Mouse (Mus musculus) hindbrain, embryonic 10.5 days (tissue): ENCODE measurements at regions not wholly inside any gene's neighbourhood (a gene's known extent, or its start where the extent isn't known, plus 50 kb on each side); places are given as distances from the start of the nearest gene placed in this dataset.

Experiments
- DNase-seq: peaks from one replicate; pipeline ENCODE4 v3.0.0-alpha.2; 2017; ENCODE audit warnings: low spot score
- H3K27ac ChIP-seq: fragments of 300-500 bp; sonication (generic); 2 replicates; pipeline ENCODE4 v1.5.1; 2016; ENCODE audit warnings: mild to moderate bottlenecking, moderate library complexity
- H3K27me3 ChIP-seq: fragments of 300-500 bp; sonication (generic); 2 replicates; pipeline ENCODE4 v1.6.1; 2016; ENCODE audit warnings: mild to moderate bottlenecking; ENCODE audit not compliant: poor library complexity, insufficient read depth, severe bottlenecking
- H3K36me3 ChIP-seq: fragments of 300-500 bp; sonication (generic); 2 replicates; pipeline ENCODE4 v1.6.1; 2016; ENCODE audit warnings: mild to moderate bottlenecking, moderate library complexity
- H3K4me1 ChIP-seq: fragments of 300-500 bp; sonication (generic); replicated peaks from 2 replicates; pipeline ENCODE4 v1.6.1; 2016; ENCODE audit warnings: mild to moderate bottlenecking
- H3K4me3 ChIP-seq: fragments of 300-500 bp; sonication (generic); 2 replicates; pipeline ENCODE4 v1.5.1; 2016; ENCODE audit warnings: mild to moderate bottlenecking, moderate library complexity
- H3K9me3 ChIP-seq: fragments of 300-500 bp; sonication (generic); 2 replicates; pipeline ENCODE4 v1.6.1; 2016; ENCODE audit warnings: mild to moderate bottlenecking, moderate library complexity
- WGBS: fragments of 180-500 bp; shearing (Covaris S2); methylation state at CpG from one replicate; pipeline ENCODE4 v1.1.7; 2016; 5-methylcytosine and 5-hydroxymethylcytosine counted together

GRCm38 (mm10) chr2:117399487-117399886 is 56.7 kb upstream of the Rasgrp1 start:
- 74% methylated on average over 2 of the region's 2 CpGs for WGBS
- no peaks in the 10 kb centered on the region for H3K27me3 ChIP-seq
- H3K4me3 ChIP-seq, result no peak overlapping the region
- no peaks in the 10 kb centered on the region for H3K9me3 ChIP-seq
- DNase-seq, result no peak
- H3K36me3 ChIP-seq, result no peaks in the 10 kb centered on the region
- no peaks in the 10 kb centered on the region for H3K4me1 ChIP-seq
- H3K27ac ChIP-seq, result no peak overlapping the region

DNA sequence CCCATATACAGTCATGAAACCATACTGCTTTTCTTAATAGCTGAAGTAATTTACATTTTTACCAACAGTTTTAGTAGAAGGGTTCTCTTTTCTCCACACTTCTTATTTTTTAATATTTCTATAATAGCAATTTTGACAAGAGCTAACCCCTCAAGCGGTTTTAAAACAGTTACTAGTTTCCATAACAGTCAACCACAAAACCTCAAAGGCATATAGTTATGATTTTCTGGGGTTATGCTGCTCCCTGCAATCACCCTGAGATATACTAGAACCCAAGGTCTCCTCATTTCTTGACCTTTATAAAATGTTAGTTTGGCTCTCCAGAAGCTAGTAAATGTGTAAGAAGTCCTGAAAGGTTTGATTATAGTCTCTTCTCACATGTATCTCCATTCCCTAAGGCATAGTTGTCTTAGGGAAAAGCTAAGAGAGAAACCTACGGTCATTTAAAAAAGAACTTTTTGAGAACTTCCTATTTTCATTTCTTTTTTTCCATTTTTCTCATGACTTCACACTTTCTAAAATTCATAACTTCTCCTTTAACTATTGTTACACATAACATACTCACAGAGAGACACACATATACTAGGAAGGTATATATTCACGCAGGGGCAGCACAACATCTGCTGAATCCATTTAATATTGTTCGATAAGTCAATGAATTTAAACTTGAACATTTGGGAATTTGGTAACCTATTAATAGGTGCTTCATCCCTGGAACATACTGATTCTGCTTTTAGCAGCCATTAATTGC is 60.8 kb upstream of the Rasgrp1 start:
- Histone ChIP-seq H3K4me1 (peaks cover 8% of the 10 kb centered on the region; the same call in 1 of the 2 replicates), H3K36me3 (no peaks in the 10 kb centered on the region), H3K27ac (no peak overlapping the region), H3K9me3 (no peaks in the 10 kb centered on the region), H3K27me3 (no peaks in the 10 kb centered on the region), H3K4me3 (no peak overlapping the region)
- WGBS, result 91% methylated on average over 4 of the region's 4 CpGs
- DNase-seq, result no peak

GRCm38 (mm10) chr2:117405453-117405852 is 62.7 kb upstream of the Rasgrp1 start:
- peak overlapping the region; percentile 35 for H3K27ac ChIP-seq

DNA sequence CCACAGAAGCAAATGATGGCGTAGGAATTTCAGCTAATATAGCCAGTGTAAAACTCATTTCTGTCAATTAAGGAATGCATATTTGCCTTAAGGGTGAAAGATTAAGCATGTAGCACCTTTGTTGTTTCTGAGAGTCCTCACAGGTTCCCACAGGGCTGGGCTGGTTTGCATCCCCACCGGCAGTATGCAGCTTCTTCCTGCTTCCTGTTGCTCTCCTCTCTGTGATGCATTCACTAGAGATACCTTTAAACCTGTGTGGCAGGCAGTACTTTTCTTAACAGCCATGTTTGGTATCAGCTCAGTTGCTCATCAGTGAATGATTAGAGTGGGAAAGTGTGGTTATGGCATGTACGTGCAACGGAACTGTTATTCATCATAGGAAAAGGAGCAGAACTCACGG is 65.4 kb upstream of the Rasgrp1 start:
- H3K36me3 ChIP-seq, result no peaks in the 10 kb centered on the region
- no peak overlapping the region for H3K27ac ChIP-seq
- H3K9me3 ChIP-seq, result no peaks in the 10 kb centered on the region
- WGBS, result 88% methylated on average over 5 of the region's 5 CpGs
- no peak for DNase-seq
- no peaks in the 10 kb centered on the region for H3K27me3 ChIP-seq
- H3K4me1 ChIP-seq, result peaks cover 8% of the 10 kb centered on the region; the same call in 1 of the 2 replicates
- H3K4me3 ChIP-seq, result no peak overlapping the region

More at GRCm38 (mm10) chr2:117405453-117405852, 62.7 kb upstream of the Rasgrp1 start:
- DNase-seq, result peak; percentile 12
- no peaks in the 10 kb centered on the region for H3K36me3 ChIP-seq
- no peaks in the 10 kb centered on the region for H3K9me3 ChIP-seq
- H3K4me1 ChIP-seq, result peaks cover 8% of the 10 kb centered on the region; the same call in 1 of the 2 replicates
- 30% methylated on average over 2 of the region's 2 CpGs for WGBS
- H3K4me3 ChIP-seq, result no peak overlapping the region
- no peaks in the 10 kb centered on the region for H3K27me3 ChIP-seq

GRCm38 (mm10) chr2:117412045-117412606 is 69.3 kb upstream of the Rasgrp1 start:
- H3K9me3 ChIP-seq, result no peaks in the 10 kb centered on the region
- DNase-seq, result no peak
- no peak overlapping the region for H3K4me3 ChIP-seq
- H3K27me3 ChIP-seq, result no peaks in the 10 kb centered on the region
- 48% methylated on average over 4 of the region's 4 CpGs for WGBS
- no peak overlapping the region for H3K27ac ChIP-seq
- H3K36me3 ChIP-seq, result no peaks in the 10 kb centered on the region
- no peaks in the 10 kb centered on the region for H3K4me1 ChIP-seq

DNA sequence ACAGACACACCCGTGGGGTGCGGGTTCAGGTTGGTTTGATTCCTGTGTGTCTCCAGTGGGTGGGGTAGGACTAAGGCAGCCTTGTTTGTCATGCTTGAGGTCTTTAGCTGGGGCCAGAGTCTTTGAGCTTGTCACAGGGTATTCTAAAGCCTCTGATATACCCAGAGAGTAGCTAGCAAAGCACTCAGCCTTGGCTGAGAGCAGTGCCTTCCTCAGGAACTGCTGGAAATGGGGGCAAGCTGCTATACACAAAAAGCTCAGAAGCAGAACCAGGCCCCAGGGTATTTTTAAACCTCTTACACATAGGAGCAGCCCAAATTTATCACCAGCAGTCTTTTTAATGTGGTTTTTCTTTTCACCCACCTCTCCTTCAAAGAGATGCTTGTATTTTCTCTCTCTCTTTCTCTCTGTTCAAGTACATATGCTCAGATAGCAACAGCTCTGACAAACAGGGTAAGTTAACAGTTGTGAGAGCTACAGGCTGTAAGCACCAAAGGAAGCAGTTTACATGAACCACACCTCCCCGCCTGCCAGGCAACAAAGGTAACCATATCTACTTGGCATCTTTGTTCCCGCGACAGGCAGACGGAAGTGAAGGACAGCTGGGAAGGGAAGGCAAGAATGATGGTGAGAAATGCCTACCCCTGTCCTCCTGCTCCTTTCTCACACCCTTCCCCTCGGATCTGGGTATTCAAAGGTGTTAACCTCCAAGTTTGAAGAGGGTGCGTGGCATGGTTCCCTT is 74.6 kb upstream of the Rasgrp1 start:
- WGBS, result 82% methylated on average over 8 of the region's 8 CpGs
- H3K9me3 ChIP-seq, result no peaks in the 10 kb centered on the region
- H3K36me3 ChIP-seq, result no peaks in the 10 kb centered on the region
- H3K27me3 ChIP-seq, result no peaks in the 10 kb centered on the region
- no peaks in the 10 kb centered on the region for H3K4me1 ChIP-seq
- no peak overlapping the region for H3K27ac ChIP-seq
- no peak for DNase-seq
- no peak overlapping the region for H3K4me3 ChIP-seq

DNA sequence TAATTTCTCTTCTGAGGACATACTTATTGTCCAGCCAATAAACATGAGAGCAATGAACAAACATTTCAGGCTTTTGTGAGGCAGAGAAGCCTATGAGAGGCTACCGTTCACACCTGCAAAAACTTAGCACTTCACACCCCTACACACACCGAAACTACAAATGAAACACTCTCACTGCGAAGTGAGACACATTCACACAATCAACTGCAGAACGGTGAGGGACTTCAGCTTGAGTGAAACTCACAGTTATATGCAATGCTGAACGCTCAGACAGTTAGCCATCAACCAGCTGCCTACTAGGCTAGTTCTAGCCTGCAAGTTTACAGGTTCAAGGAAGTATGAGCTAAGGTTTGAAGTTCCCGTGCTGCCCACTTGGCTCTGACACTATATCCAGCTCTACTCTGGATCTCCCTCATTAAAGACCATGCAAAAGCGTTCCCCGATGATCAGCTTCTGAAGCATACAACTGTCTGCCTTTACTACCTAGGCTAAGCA is 75.4 kb upstream of the Rasgrp1 start:
- Histone ChIP-seq H3K27ac (no peak overlapping the region), H3K4me3 (no peak overlapping the region), H3K27me3 (no peaks in the 10 kb centered on the region), H3K4me1 (no peaks in the 10 kb centered on the region), H3K36me3 (no peaks in the 10 kb centered on the region), H3K9me3 (no peaks in the 10 kb centered on the region)
- WGBS, result 92% methylated on average over 8 of the region's 8 CpGs
- DNase-seq, result no peak

- Histone ChIP-seq H3K9me3 (no peaks in the 10 kb centered on the region), H3K27me3 (no peaks in the 10 kb centered on the region), H3K4me1 (no peaks in the 10 kb centered on the region), H3K4me3 (no peak overlapping the region), H3K27ac (no peak overlapping the region), H3K36me3 (no peaks in the 10 kb centered on the region)
- DNase-seq, result no peak
- WGBS, result 79% methylated on average over 3 of the region's 3 CpGs
Observed at GRCm38 (mm10) chr2:117418711-117419110, 75.9 kb upstream of the Rasgrp1 start.

DNA sequence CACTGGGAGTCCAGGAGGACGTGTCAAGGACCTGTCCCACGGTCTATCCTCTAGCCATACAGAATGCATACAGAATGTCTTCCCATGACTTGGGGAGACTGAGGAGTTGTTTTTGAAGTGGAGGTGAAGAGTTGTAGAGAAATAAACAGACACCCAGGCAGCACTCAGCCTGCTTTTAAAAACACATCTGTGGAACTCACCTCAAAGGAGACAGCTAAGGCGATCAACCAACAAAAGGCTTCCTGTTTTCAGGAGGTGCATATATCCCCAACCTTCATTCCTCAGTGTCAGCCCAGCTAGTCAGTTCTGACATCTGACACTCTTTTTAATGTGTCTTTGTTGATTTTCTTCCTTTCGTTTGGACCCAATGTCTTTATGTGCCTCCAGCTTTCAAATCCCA is 78.6 kb upstream of the Rasgrp1 start:
- no peaks in the 10 kb centered on the region for H3K36me3 ChIP-seq

DNA sequence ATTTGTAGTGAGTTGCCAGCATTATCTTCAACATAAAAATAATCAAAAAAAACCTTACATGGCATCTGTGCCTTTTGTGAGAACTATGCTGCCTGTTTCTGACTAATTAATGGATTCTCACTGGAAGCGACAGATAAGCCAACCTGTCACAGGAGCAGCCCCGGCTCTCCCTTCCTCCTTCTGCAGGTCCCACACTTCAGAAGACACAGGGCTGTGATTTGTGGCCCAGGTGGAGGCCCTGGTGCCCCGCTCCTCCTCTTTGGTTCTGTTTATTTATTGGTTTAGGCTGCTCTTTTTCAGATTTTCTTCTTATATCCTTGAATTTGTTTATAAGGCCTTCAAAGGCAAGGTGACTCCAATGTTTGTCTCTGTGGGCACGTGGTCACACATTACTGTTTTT is 80.0 kb upstream of the Rasgrp1 start:
- WGBS, result 78% methylated on average over 4 of the region's 4 CpGs
- DNase-seq, result no peak
- no peaks in the 10 kb centered on the region for H3K36me3 ChIP-seq
- H3K27me3 ChIP-seq, result no peaks in the 10 kb centered on the region
- no peaks in the 10 kb centered on the region for H3K4me1 ChIP-seq
- H3K4me3 ChIP-seq, result no peak overlapping the region
- H3K9me3 ChIP-seq, result no peaks in the 10 kb centered on the region
- H3K27ac ChIP-seq, result no peak overlapping the region

More for the DNA sequence above, 78.6 kb upstream of the Rasgrp1 start:
- no peak for DNase-seq
- WGBS, result 68% methylated on average over 4 of the region's 4 CpGs
- Histone ChIP-seq H3K27me3 (no peaks in the 10 kb centered on the region), H3K27ac (no peak overlapping the region), H3K4me1 (no peaks in the 10 kb centered on the region), H3K4me3 (no peak overlapping the region), H3K9me3 (no peaks in the 10 kb centered on the region)

DNA sequence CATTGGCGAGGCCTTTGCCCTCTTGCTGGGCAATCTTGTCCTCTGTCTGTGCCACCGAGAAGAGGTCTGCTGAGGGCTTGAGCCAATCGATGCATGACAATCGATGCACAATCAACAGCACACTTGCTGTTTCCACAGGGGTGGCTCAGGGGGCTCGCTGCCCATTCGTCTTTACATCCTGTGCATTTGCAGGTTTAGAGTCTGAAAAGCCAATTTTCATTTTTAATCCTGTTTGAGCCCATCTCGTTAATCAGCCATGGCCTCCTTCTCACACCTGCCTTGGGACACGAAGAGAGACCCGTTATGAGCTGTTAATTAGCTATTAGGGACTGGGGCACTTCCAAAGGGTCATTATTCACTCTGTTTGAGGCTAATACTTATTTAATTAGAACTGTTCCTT is 86.4 kb upstream of the Rasgrp1 start:
- Histone ChIP-seq H3K27me3 (no peaks in the 10 kb centered on the region), H3K27ac (no peak overlapping the region), H3K36me3 (no peaks in the 10 kb centered on the region), H3K4me3 (no peak overlapping the region), H3K4me1 (no peaks in the 10 kb centered on the region), H3K9me3 (no peaks in the 10 kb centered on the region)
- no peak for DNase-seq
- 73% methylated on average over 9 of the region's 9 CpGs for WGBS

GRCm38 (mm10) chr2:117432010-117432409 is 89.2 kb upstream of the Rasgrp1 start:
- 71% methylated on average over 6 of the region's 6 CpGs for WGBS
- H3K27ac ChIP-seq, result no peak overlapping the region

DNA sequence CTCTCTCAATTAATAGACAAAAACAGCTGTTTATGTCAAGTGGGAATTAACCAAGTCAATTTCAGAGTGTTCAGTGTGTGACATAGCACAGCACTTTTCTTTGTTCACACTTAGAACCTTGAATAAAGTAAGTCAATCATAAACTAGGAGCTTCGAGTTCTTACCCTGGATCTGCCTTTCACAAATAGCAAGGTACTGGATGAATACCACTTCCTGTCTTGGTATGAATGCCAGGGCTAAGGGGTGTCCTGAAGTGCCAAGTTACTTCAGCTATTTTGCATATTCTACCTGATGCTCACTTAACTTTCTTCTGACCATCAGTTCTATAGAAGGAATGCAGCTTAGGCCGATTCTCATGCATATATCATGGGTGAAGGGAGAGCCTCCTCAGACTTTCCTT is 90.1 kb upstream of the Rasgrp1 start:
- no peak for DNase-seq
- Histone ChIP-seq H3K9me3 (no peaks in the 10 kb centered on the region), H3K4me1 (no peaks in the 10 kb centered on the region), H3K36me3 (no peaks in the 10 kb centered on the region), H3K27me3 (no peaks in the 10 kb centered on the region), H3K27ac (no peak overlapping the region), H3K4me3 (no peak overlapping the region)
- 84% methylated on average over 2 of the region's 2 CpGs for WGBS

More at GRCm38 (mm10) chr2:117432010-117432409, 89.2 kb upstream of the Rasgrp1 start:
- H3K4me1 ChIP-seq, result no peaks in the 10 kb centered on the region
- H3K27me3 ChIP-seq, result no peaks in the 10 kb centered on the region
- no peaks in the 10 kb centered on the region for H3K36me3 ChIP-seq
- H3K9me3 ChIP-seq, result no peaks in the 10 kb centered on the region
- H3K4me3 ChIP-seq, result no peak overlapping the region
- DNase-seq, result no peak
